Mouse (Mus musculus): ENCODE data around the gene Lmx1a. TPM values are rescaled to one million over a fixed set of nuclear protein-coding genes. Genes with fewer than 3 reads are reported as not detected.

The Lmx1a gene
- polyA plus RNA-seq, 1 experiment from 2014 or later, result 0.05 TPM

DNA sequence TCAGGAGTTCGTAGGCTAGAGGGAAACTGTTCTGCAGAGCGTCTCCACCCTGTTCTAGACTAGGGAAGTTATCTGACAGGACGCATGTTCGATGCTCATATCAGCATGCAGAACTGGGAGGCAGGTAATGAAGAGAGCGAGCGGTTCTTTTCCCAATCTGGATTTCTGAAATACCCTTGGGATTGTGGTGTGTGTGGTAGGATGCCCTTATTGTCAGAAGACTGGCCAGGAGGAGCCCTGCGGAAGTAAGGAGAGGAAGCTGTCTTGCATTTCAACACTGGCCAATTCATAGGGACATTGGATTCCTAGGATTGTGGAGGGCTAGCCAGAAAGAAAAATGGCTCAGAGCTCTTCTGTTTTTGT is 3.6 kb downstream of the Lmx1a start:
- 3% methylated on average over 7 of the region's 7 CpGs for WGBS
- no peak for ATAC-seq (ENCODE audit: low FRiP score, low TSS enrichment)
- H3K9ac ChIP-seq (replicated peaks; ENCODE audit: low read length), result no peak overlapping the region

DNA sequence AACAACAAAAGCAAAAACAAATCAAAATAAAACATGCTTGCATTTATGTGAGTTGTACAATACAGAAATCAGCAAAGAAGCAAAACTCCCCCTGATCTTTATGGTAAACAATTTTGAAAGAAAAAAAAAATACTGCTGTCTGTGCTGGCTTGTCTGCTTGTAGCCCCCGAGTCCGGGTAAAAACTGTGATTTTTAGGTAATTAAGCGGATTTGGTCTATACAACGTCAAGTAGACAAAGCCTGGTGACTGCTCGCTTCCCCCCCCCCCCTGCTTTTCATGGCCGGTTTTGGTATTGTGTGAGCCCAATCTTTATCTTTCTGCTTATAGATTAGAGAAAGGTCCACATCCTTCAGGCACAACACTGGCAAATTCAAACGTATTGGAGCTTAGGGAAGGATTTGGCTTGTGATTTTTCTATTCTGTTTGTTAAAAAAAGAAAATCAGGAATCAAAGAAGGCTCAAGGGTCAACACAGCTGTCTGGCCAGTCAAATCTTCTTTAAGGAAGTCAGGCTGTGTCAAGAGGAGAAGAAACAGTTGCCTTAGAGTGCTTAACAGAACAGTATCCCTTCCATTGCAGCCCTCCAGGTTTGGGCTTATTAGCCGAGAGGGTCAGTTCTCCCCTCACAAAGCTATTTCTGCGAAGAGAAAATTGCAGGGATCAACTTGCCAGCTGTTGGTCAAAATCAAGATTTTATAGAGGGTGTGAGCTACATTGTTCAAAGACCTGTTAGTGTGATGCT is 4.6 kb downstream of the Lmx1a start:
- peaks cover 92% of the 10 kb centered on the region for H3K27me3 ChIP-seq (ENCODE audit: insufficient read depth, low read length)
- no peak overlapping the region for H3K9ac ChIP-seq (replicated peaks; ENCODE audit: low read length)
- ATAC-seq (ENCODE audit: low FRiP score, low TSS enrichment), result no peak
- peaks cover 9% of the 10 kb centered on the region for H3K4me1 ChIP-seq (ENCODE audit: insufficient read depth, low read length)
- no peak overlapping the region for H3K4me2 ChIP-seq (replicated peaks; ENCODE audit: low read depth, low read length)
- no peak overlapping the region for H3K27ac ChIP-seq (ENCODE audit: low read length)
- WGBS, result 2% methylated on average over 9 of the region's 9 CpGs
- no peaks in the 10 kb centered on the region for H3K9me3 ChIP-seq (ENCODE audit: low read length)
- no peak overlapping the region for H3K4me3 ChIP-seq (ENCODE audit: low read length)
- H3K36me3 ChIP-seq (ENCODE audit: insufficient read depth, low read length), result no peaks in the 10 kb centered on the region

More for the DNA sequence above, 3.6 kb downstream of the Lmx1a start:
- H3K4me3 ChIP-seq (ENCODE audit: low read length), result no peak overlapping the region
- H3K4me1 ChIP-seq (ENCODE audit: insufficient read depth, low read length), result peaks cover 15% of the 10 kb centered on the region
- no peak overlapping the region for H3K27ac ChIP-seq (ENCODE audit: low read length)
- peaks cover 93% of the 10 kb centered on the region for H3K27me3 ChIP-seq (ENCODE audit: insufficient read depth, low read length)
- no peak overlapping the region for H3K4me2 ChIP-seq (replicated peaks; ENCODE audit: low read depth, low read length)
- no peaks in the 10 kb centered on the region for H3K9me3 ChIP-seq (ENCODE audit: low read length)
- no peaks in the 10 kb centered on the region for H3K36me3 ChIP-seq (ENCODE audit: insufficient read depth, low read length)

DNA sequence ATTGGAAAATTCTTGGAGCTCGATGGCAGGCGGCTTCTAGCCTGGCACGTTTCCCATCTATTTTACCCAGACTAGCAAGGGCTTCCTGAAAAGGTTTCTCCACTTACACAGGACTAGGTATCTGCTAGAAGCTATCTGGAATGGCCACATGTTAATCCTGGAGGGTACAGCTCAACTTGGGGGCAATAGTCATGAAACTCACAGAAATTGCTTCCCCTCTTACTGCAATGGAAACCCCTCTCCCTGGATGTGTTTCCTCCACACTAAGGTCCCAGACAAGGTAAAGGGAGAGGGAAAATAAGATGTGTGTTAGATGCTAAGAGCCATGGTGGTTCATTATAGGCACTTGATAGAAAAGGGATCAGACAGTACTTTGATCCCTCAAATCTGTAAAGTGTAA is 5.7 kb downstream of the Lmx1a start:
- Histone ChIP-seq H3K4me2 (replicated peaks; ENCODE audit: low read depth, low read length) (no peak overlapping the region), H3K4me3 (ENCODE audit: low read length) (no peak overlapping the region), H3K27ac (ENCODE audit: low read length) (no peak overlapping the region), H3K36me3 (ENCODE audit: insufficient read depth, low read length) (no peaks in the 10 kb centered on the region), H3K9me3 (ENCODE audit: low read length) (no peaks in the 10 kb centered on the region), H3K4me1 (ENCODE audit: insufficient read depth, low read length) (0 out of 2 replicates have a peak, but pooled peaks cover 3% of the 10 kb centered on the region), H3K27me3 (ENCODE audit: insufficient read depth, low read length) (peaks cover 85% of the 10 kb centered on the region), H3K9ac (replicated peaks; ENCODE audit: low read length) (no peak overlapping the region)
- 16% methylated on average over 3 of the region's 3 CpGs for WGBS
- no peak for ATAC-seq (ENCODE audit: low FRiP score, low TSS enrichment)

DNA sequence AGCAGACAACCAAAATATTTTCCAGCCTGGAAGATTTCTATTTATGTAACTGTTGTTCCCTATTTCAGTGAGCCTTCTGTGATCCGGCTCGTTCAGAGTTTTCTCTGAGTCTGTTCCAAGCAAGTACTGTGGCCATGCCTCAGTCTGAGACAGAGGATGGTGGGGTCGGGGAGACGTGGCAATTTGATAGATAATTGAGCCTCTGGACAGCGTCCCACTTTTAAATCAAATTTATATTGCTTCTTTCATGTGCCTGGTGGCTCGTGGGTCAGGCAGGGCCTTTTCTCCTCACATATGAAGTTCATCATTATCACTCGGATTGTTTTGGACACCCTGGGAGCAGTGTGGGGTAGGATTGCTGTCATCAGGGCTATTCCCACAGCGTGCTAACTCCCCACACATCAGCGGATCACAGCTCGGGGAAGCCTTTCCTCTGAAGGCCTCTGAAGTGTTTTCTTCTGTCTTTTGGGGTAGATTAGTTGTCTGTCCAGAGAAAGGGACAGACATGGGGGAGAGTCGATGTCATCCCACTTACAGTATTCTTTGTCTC is 6.9 kb downstream of the Lmx1a start:
- Histone ChIP-seq H3K9me3 (ENCODE audit: low read length) (no peaks in the 10 kb centered on the region), H3K27ac (ENCODE audit: low read length) (no peak overlapping the region), H3K4me2 (replicated peaks; ENCODE audit: low read depth, low read length) (no peak overlapping the region), H3K4me1 (ENCODE audit: insufficient read depth, low read length) (0 out of 2 replicates have a peak, but pooled peaks cover 3% of the 10 kb centered on the region), H3K9ac (replicated peaks; ENCODE audit: low read length) (no peak overlapping the region), H3K27me3 (ENCODE audit: insufficient read depth, low read length) (peaks cover 86% of the 10 kb centered on the region), H3K36me3 (ENCODE audit: insufficient read depth, low read length) (no peaks in the 10 kb centered on the region), H3K4me3 (ENCODE audit: low read length) (no peak overlapping the region)
- WGBS, result 21% methylated on average over 11 of the region's 11 CpGs
- no peak for ATAC-seq (ENCODE audit: low FRiP score, low TSS enrichment)

DNA sequence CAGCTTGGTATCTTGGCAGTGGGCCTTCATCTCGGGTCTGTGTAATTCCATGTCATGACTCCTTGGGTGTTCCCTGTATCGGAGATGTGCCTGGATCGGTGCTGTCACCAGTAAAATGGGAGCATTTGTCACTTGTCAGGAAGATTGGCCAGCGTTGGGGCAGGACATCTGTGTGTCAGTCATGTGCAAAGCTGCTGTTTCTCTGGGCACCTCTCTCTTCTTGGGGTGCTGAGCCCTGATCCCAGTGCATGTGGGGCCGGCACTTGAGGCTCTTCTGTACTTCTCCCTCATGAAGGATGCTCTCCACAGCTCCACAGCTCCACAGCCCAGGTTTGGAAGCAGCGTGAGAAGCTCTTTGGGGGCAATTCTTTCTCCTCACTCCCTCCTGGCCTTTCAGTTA is 10.7 kb downstream of the Lmx1a start:
- no peak overlapping the region for H3K27ac ChIP-seq (ENCODE audit: low read length)
- ATAC-seq (ENCODE audit: low FRiP score, low TSS enrichment), result no peak
- H3K9me3 ChIP-seq (ENCODE audit: low read length), result peaks cover 4% of the 10 kb centered on the region; the same call in 1 of the 2 replicates
- H3K4me2 ChIP-seq (replicated peaks; ENCODE audit: low read depth, low read length), result no peak overlapping the region
- H3K36me3 ChIP-seq (ENCODE audit: insufficient read depth, low read length), result no peaks in the 10 kb centered on the region
- H3K27me3 ChIP-seq (ENCODE audit: insufficient read depth, low read length), result peaks cover 59% of the 10 kb centered on the region
- no peaks in the 10 kb centered on the region for H3K4me1 ChIP-seq (ENCODE audit: insufficient read depth, low read length)
- H3K9ac ChIP-seq (replicated peaks; ENCODE audit: low read length), result no peak overlapping the region
- WGBS, result 62% methylated on average over 6 of the region's 6 CpGs
- no peak overlapping the region for H3K4me3 ChIP-seq (ENCODE audit: low read length)

DNA sequence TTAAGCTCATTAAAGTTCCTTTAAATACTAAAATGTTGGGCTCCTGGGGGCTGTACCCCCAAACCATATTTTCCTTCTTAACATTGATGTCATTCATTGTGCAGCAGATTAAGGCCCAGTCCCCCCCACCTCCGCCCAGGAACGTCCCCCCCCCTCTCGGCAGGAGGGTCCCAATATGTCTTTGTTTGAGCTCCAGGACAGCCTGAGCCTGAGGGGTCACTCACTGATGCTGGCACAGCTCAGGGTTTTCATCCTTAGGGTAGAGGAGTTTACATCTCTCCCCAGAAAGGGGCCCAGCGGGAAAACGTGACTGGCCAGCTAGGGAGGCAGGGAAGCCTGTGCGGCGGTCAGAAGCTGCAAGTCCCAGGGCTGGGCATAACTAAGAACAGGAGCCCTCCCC is 11.2 kb downstream of the Lmx1a start:
- Histone ChIP-seq H3K27me3 (ENCODE audit: insufficient read depth, low read length) (peaks cover 54% of the 10 kb centered on the region), H3K27ac (ENCODE audit: low read length) (no peak overlapping the region), H3K4me2 (replicated peaks; ENCODE audit: low read depth, low read length) (no peak overlapping the region), H3K4me1 (ENCODE audit: insufficient read depth, low read length) (no peaks in the 10 kb centered on the region), H3K9ac (replicated peaks; ENCODE audit: low read length) (no peak overlapping the region), H3K4me3 (ENCODE audit: low read length) (no peak overlapping the region), H3K9me3 (ENCODE audit: low read length) (peaks cover 4% of the 10 kb centered on the region; the same call in 1 of the 2 replicates), H3K36me3 (ENCODE audit: insufficient read depth, low read length) (no peaks in the 10 kb centered on the region)
- ATAC-seq (ENCODE audit: low FRiP score, low TSS enrichment), result no peak
- 23% methylated on average over 7 of the region's 7 CpGs for WGBS

DNA sequence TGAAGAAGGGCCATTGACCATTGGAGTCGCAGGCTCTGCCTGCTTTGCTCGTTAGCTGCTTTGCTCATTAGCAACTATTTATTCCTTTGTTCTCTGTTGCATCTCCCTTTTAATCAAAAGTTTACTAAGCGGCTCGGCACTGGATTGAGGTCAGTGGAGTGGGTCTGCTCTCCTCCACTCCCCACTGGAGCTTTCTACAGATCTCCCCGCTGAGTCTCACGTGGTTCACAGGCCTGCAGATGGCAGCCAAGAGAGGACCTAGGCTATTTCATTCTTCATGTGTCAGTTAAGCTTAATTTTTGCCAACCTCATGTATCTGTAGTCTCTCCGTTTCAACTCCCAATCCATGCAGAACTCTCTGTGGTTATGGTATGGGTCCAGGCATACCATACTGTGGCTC is 16.5 kb downstream of the Lmx1a start:
- Histone ChIP-seq H3K27me3 (ENCODE audit: insufficient read depth, low read length) (peaks cover 12% of the 10 kb centered on the region), H3K9me3 (ENCODE audit: low read length) (peaks cover 4% of the 10 kb centered on the region; the same call in 1 of the 2 replicates), H3K27ac (ENCODE audit: low read length) (no peak overlapping the region), H3K4me2 (replicated peaks; ENCODE audit: low read depth, low read length) (no peak overlapping the region), H3K36me3 (ENCODE audit: insufficient read depth, low read length) (no peaks in the 10 kb centered on the region), H3K4me1 (ENCODE audit: insufficient read depth, low read length) (no peaks in the 10 kb centered on the region), H3K9ac (replicated peaks; ENCODE audit: low read length) (no peak overlapping the region), H3K4me3 (ENCODE audit: low read length) (no peak overlapping the region)
- no peak for ATAC-seq (ENCODE audit: low FRiP score, low TSS enrichment)
- 79% methylated on average over 7 of the region's 7 CpGs for WGBS

DNA sequence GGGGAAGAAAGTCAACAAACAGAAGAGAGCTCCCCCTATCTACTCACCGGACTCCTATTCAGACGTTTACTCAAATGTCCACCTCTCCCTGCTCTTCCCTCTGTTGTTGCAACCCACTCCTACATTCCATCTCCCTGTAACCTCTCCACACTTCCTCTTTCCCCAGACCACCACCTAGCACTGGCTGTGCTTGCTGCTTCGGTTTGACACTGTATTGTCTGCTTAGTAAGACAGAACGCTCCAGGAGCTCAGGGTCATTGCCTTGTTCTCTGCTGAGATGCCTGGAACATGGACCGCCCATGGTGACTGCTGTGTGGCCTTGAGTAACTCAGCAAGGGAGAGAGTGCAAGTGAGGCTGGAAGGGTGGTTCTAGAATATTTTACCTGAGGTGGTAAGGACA is 19.7 kb downstream of the Lmx1a start:
- 68% methylated on average over 5 of the region's 5 CpGs for WGBS
- ATAC-seq (ENCODE audit: low FRiP score, low TSS enrichment), result no peak
- no peak overlapping the region for H3K4me3 ChIP-seq (ENCODE audit: low read length)
- no peaks in the 10 kb centered on the region for H3K4me1 ChIP-seq (ENCODE audit: insufficient read depth, low read length)
- no peak overlapping the region for H3K27ac ChIP-seq (ENCODE audit: low read length)
- no peak overlapping the region for H3K9ac ChIP-seq (replicated peaks; ENCODE audit: low read length)
- H3K36me3 ChIP-seq (ENCODE audit: insufficient read depth, low read length), result no peaks in the 10 kb centered on the region
- no peaks in the 10 kb centered on the region for H3K9me3 ChIP-seq (ENCODE audit: low read length)
- peaks cover 3% of the 10 kb centered on the region; the same call in 1 of the 2 replicates for H3K27me3 ChIP-seq (ENCODE audit: insufficient read depth, low read length)
- no peak overlapping the region for H3K4me2 ChIP-seq (replicated peaks; ENCODE audit: low read depth, low read length)

DNA sequence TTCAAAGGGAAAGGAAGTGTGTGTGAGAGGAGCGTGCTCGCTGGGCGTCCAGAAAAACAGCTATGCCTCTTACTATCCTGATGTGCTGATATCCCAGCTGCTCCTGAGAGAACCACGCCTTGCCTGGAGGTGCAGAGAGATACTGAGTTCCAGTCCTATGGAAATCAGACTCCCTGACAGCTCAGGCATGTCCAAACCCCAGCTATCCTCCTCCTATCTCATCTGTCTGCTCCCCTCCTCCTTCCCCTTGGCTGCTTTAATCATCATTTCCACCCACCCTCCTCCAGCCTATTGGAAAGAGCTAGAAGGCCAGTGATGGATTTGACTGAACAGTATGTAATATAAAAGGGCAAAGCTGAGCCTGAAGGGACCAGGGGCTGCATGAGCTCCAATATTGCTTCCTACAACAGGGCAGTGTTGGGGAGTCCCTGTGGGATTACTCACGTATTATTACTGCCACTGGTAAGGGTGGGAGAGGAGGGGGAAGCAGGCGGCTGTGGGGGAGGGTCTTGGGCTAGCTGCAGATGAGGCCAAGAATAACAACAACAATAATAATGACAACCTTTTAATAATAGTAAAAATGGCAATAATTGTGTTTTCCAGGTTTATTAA is 26.8 kb downstream of the Lmx1a start:
- Histone ChIP-seq H3K4me3 (ENCODE audit: low read length) (no peak overlapping the region), H3K36me3 (ENCODE audit: insufficient read depth, low read length) (no peaks in the 10 kb centered on the region), H3K4me1 (ENCODE audit: insufficient read depth, low read length) (no peaks in the 10 kb centered on the region), H3K27me3 (ENCODE audit: insufficient read depth, low read length) (no peaks in the 10 kb centered on the region), H3K9me3 (ENCODE audit: low read length) (no peaks in the 10 kb centered on the region), H3K27ac (ENCODE audit: low read length) (no peak overlapping the region), H3K4me2 (replicated peaks; ENCODE audit: low read depth, low read length) (no peak overlapping the region), H3K9ac (replicated peaks; ENCODE audit: low read length) (no peak overlapping the region)
- peak; percentile 39; the same call in 1 of the 2 replicates for ATAC-seq (ENCODE audit: low FRiP score, low TSS enrichment)
- 36% methylated on average over 6 of the region's 6 CpGs for WGBS

DNA sequence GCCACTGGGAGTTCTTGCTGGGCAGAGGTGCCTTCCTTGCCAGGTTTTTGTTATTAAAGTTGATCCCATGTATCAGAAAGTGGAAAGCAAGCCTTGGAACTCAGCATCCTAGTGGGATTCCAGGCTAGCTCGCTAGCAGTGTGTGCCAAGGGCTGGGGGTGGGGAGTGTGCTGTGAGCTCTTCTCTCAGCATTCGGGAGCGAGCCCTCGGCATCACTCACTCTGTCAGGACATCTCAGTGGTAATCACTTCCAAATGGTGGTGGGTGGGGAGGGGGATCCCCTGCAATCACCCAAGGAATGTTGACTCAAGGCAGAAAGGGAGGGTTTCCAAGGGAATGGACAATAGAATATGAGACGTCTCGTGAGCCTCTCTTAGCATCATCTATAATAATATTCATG is 45.4 kb downstream of the Lmx1a start:
- WGBS, result 4% methylated on average over 6 of the region's 6 CpGs
- Histone ChIP-seq H3K9me3 (ENCODE audit: low read length) (no peaks in the 10 kb centered on the region), H3K27ac (ENCODE audit: low read length) (no peak overlapping the region), H3K4me2 (replicated peaks; ENCODE audit: low read depth, low read length) (no peak overlapping the region), H3K36me3 (ENCODE audit: insufficient read depth, low read length) (no peaks in the 10 kb centered on the region), H3K4me1 (ENCODE audit: insufficient read depth, low read length) (no peaks in the 10 kb centered on the region), H3K9ac (replicated peaks; ENCODE audit: low read length) (no peak overlapping the region), H3K4me3 (ENCODE audit: low read length) (no peak overlapping the region), H3K27me3 (ENCODE audit: insufficient read depth, low read length) (no peaks in the 10 kb centered on the region)
- no peak for ATAC-seq (ENCODE audit: low FRiP score, low TSS enrichment)
